Mouse (Mus musculus) CH12.LX (cell line): ENCODE data around the gene AC170998.1.

Experiments used
- CTCF ChIP-seq, 2 experiments: IDR thresholded peaks in 1 of 2; conservative IDR thresholded peaks in 1 of 2; 2 replicates each; pipeline ENCODE4 v1.5.1; 2011 to 2012; ENCODE audit warnings: low read depth in 2 of 2, low read length in 2 of 2, improper control_type of control experiment in 1 of 2, inconsistent platforms in 1 of 2, mild to moderate bottlenecking in 1 of 2, moderate library complexity in 1 of 2
- E2F4 ChIP-seq: IDR thresholded peaks from 2 replicates; pipeline ENCODE4 v1.6.1; 2011; ENCODE audit warnings: low read depth, low read length, improper control_type of control experiment; ENCODE audit not compliant: insufficient replicate concordance
- EP300 ChIP-seq: IDR thresholded peaks from 2 replicates; pipeline ENCODE4 v1.6.1; 2011; ENCODE audit warnings: low read length, improper control_type of control experiment
- HCFC1 ChIP-seq: IDR thresholded peaks from 2 replicates; pipeline ENCODE4 v1.6.1; 2012; ENCODE audit warnings: low read depth, mild to moderate bottlenecking, inconsistent platforms, low read length, improper control_type of control experiment
- KAT2A ChIP-seq: IDR thresholded peaks from 2 replicates; pipeline ENCODE4 v1.6.1; 2012; ENCODE audit warnings: low read length, improper control_type of control experiment, inconsistent platforms; ENCODE audit not compliant: insufficient replicate concordance
- POLR2A ChIP-seq: IDR thresholded peaks from 2 replicates; pipeline ENCODE4 v1.6.1; 2011; ENCODE audit warnings: low read depth, mild to moderate bottlenecking, improper control_type of control experiment, low read length
- USF2 ChIP-seq: conservative IDR thresholded peaks from 2 replicates; pipeline ENCODE4 v1.6.1; 2011; ENCODE audit warnings: low read depth, low read length, improper control_type of control experiment
- ZC3H11A ChIP-seq: IDR thresholded peaks from 2 replicates; pipeline ENCODE4 v1.6.1; 2012; ENCODE audit warnings: low read depth, mild to moderate bottlenecking, inconsistent platforms, low read length, improper control_type of control experiment
- ZMIZ1 ChIP-seq: IDR thresholded peaks from 2 replicates; pipeline ENCODE4 v1.6.1; 2012; ENCODE audit warnings: low read depth, mild to moderate bottlenecking, inconsistent platforms, low read length, improper control_type of control experiment

- TF ChIP-seq KAT2A: no peak
- TF ChIP-seq POLR2A: no peak
- TF ChIP-seq ZMIZ1: no peak
- TF ChIP-seq EP300: no peak
- TF ChIP-seq ZC3H11A: no peak
- no peak for TF ChIP-seq CTCF (conservative IDR thresholded peaks at IDR 0.05 in 1 of 2, IDR thresholded peaks at IDR 0.05 in 1 of 2; ENCODE audit: low read depth in 2 of 2, low read length in 2 of 2)
- TF ChIP-seq E2F4: no peak
- no peak for TF ChIP-seq HCFC1
- no peak for TF ChIP-seq USF2
Observed at GRCm38 (mm10) chr17:28757470-28757869, 31.6 kb downstream of the AC170998.1 start.
